Mouse (Mus musculus): Measurements from ENCODE around the gene App. TPM values are rescaled to one million over a fixed set of nuclear protein-coding genes. Genes with fewer than 3 reads are reported as not detected.

The App gene
- total and polyA plus RNA-seq, 2 experiments from 2014 or later, result 498 to 526 TPM

DNA sequence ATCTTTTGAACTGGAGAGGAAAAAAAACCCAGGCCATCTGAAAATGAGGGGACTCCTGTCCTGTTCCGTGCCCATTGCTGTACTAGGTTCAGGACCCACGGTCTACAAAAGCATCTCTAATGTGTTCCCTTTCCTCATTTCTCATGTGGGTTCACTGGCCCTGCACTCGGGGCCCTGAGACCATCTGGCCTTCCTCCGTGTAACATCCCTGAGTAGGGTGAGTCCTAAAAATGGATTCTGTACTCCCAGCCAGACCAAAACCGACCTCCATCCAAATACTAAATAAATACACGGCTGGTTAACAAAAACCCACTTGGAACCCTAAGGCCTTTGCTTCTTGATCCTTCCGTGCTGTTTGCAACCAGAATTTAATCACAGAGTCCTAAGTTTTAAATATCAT is 7.9 kb downstream of the App start:
- Histone ChIP-seq H3K4me3 (ENCODE audit: low read length) (no peak overlapping the region), H3K27me3 (ENCODE audit: insufficient read depth, low read length) (no peaks in the 10 kb centered on the region), H3K9me3 (ENCODE audit: low read length) (no peaks in the 10 kb centered on the region), H3K27ac (no peak overlapping the region), H3K36me3 (ENCODE audit: insufficient read depth, low read length) (no peaks in the 10 kb centered on the region), H3K4me2 (ENCODE audit: low read depth, low read length) (no peak overlapping the region), H3K4me1 (ENCODE audit: insufficient read depth, low read length) (0 out of 2 replicates have a peak, but pooled peaks cover 3% of the 10 kb centered on the region), H3K9ac (replicated peaks; ENCODE audit: low read length) (no peak overlapping the region)
- TF ChIP-seq CTCF (IDR thresholded peaks at IDR 0.05; ENCODE audit: low read depth), result no peak
- ATAC-seq (no peak), DNase-seq (ENCODE audit: low spot score) (no peak)
- 61% methylated on average over 7 of the region's 7 CpGs for WGBS

GRCm38 (mm10) chr16:85165177-85165576 is 8.4 kb downstream of the App start:
- H3K27ac ChIP-seq, result no peak overlapping the region
- no peak for TF ChIP-seq CTCF (IDR thresholded peaks at IDR 0.05; ENCODE audit: low read depth)
- DNase-seq (ENCODE audit: low spot score), result no peak
- no peak overlapping the region for H3K4me3 ChIP-seq (ENCODE audit: low read length)
- 0 out of 2 replicates have a peak, but pooled peaks cover 3% of the 10 kb centered on the region for H3K4me1 ChIP-seq (ENCODE audit: insufficient read depth, low read length)
- no peak overlapping the region for H3K9ac ChIP-seq (replicated peaks; ENCODE audit: low read length)
- H3K9me3 ChIP-seq (ENCODE audit: low read length), result no peaks in the 10 kb centered on the region
- H3K27me3 ChIP-seq (ENCODE audit: insufficient read depth, low read length), result no peaks in the 10 kb centered on the region
- no peak overlapping the region for H3K4me2 ChIP-seq (ENCODE audit: low read depth, low read length)
- H3K36me3 ChIP-seq (ENCODE audit: insufficient read depth, low read length), result no peaks in the 10 kb centered on the region
- 51% methylated on average over 7 of the region's 7 CpGs for WGBS
- ATAC-seq, result no peak

- no peak for DNase-seq (ENCODE audit: low spot score)
- no peaks in the 10 kb centered on the region for H3K4me1 ChIP-seq (ENCODE audit: insufficient read depth, low read length)
- no peak overlapping the region for H3K4me3 ChIP-seq (ENCODE audit: low read length)
- WGBS, result 82% methylated on average over 6 of the region's 6 CpGs
- H3K27me3 ChIP-seq (ENCODE audit: insufficient read depth, low read length), result no peaks in the 10 kb centered on the region
- H3K27ac ChIP-seq, result no peak overlapping the region
- H3K9ac ChIP-seq (replicated peaks; ENCODE audit: low read length), result no peak overlapping the region
- TF ChIP-seq CTCF (IDR thresholded peaks at IDR 0.05; ENCODE audit: low read depth), result no peak
- H3K9me3 ChIP-seq (ENCODE audit: low read length), result no peaks in the 10 kb centered on the region
- no peak overlapping the region for H3K4me2 ChIP-seq (ENCODE audit: low read depth, low read length)
- no peak for ATAC-seq
- H3K36me3 ChIP-seq (ENCODE audit: insufficient read depth, low read length), result no peaks in the 10 kb centered on the region
Measured at GRCm38 (mm10) chr16:85162779-85163178, 10.8 kb downstream of the App start.

- no peaks in the 10 kb centered on the region for H3K27me3 ChIP-seq (ENCODE audit: insufficient read depth, low read length)
- no peak for TF ChIP-seq CTCF (IDR thresholded peaks at IDR 0.05; ENCODE audit: low read depth)
- no peak overlapping the region for H3K27ac ChIP-seq
- 84% methylated on average over 2 of the region's 2 CpGs for WGBS
- no peaks in the 10 kb centered on the region for H3K4me1 ChIP-seq (ENCODE audit: insufficient read depth, low read length)
- H3K4me3 ChIP-seq (ENCODE audit: low read length), result no peak overlapping the region
- no peak for ATAC-seq
- no peak overlapping the region for H3K9ac ChIP-seq (replicated peaks; ENCODE audit: low read length)
- H3K9me3 ChIP-seq (ENCODE audit: low read length), result no peaks in the 10 kb centered on the region
- H3K36me3 ChIP-seq (ENCODE audit: insufficient read depth, low read length), result no peaks in the 10 kb centered on the region
- no peak for DNase-seq (ENCODE audit: low spot score)
- no peak overlapping the region for H3K4me2 ChIP-seq (ENCODE audit: low read depth, low read length)
Measured at GRCm38 (mm10) chr16:85160140-85160539, 13.4 kb downstream of the App start.

DNA sequence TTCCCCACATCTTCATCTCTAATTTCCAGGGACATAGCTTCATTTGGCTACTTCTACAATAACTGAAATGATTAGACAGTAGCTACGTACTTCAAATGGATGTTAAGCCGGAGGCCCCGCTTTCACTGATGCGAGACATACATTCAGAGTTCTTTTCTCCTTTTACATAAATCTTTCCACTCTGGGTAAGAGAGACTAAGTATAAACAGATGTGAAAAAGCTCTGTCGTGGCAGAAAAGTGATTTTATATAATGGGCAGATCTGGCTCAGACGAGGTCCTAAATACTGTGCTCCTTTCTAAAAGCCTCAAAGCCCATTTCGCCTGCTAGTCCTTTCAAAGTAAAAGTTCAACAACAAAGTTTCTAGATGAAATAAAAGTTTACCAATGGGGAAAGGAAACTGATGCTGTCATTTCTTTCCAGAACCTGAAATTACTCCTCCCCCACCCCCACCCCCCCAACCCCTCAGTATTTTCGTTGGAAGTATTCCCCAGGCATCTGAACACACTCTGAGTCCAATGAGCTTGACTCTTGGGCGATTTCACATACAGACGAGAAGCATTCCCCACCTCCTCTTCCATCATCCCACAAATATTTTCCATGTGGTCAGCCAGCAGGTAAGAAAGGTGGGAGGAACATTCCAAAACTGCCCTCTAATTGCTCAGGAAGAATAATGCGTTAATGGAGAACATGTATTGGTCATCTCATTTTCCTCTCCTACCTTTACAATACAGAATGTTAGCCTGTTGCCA is 15.6 kb downstream of the App start:
- ATAC-seq, result no peak

GRCm38 (mm10) chr16:85157156-85157555 is 16.4 kb downstream of the App start:
- no peaks in the 10 kb centered on the region for H3K9me3 ChIP-seq (ENCODE audit: low read length)
- WGBS, result 95% methylated on average over 2 of the region's 2 CpGs
- TF ChIP-seq CTCF (IDR thresholded peaks at IDR 0.05; ENCODE audit: low read depth), result no peak
- no peak overlapping the region for H3K9ac ChIP-seq (replicated peaks; ENCODE audit: low read length)
- no peak for DNase-seq (ENCODE audit: low spot score)
- no peaks in the 10 kb centered on the region for H3K27me3 ChIP-seq (ENCODE audit: insufficient read depth, low read length)
- ATAC-seq, result no peak
- H3K4me3 ChIP-seq (ENCODE audit: low read length), result no peak overlapping the region
- no peak overlapping the region for H3K4me2 ChIP-seq (ENCODE audit: low read depth, low read length)
- no peaks in the 10 kb centered on the region for H3K36me3 ChIP-seq (ENCODE audit: insufficient read depth, low read length)
- H3K4me1 ChIP-seq (ENCODE audit: insufficient read depth, low read length), result 0 out of 2 replicates have a peak, but pooled peaks cover 1% of the 10 kb centered on the region
- no peak overlapping the region for H3K27ac ChIP-seq

More for the DNA sequence above, 15.6 kb downstream of the App start:
- H3K27ac ChIP-seq, result no peak overlapping the region
- H3K9ac ChIP-seq (replicated peaks; ENCODE audit: low read length), result no peak overlapping the region
- no peaks in the 10 kb centered on the region for H3K36me3 ChIP-seq (ENCODE audit: insufficient read depth, low read length)
- no peak overlapping the region for H3K4me3 ChIP-seq (ENCODE audit: low read length)
- 84% methylated on average over 11 of the region's 11 CpGs for WGBS
- DNase-seq (ENCODE audit: low spot score), result no peak
- H3K27me3 ChIP-seq (ENCODE audit: insufficient read depth, low read length), result no peaks in the 10 kb centered on the region
- no peaks in the 10 kb centered on the region for H3K4me1 ChIP-seq (ENCODE audit: insufficient read depth, low read length)
- H3K9me3 ChIP-seq (ENCODE audit: low read length), result no peaks in the 10 kb centered on the region
- H3K4me2 ChIP-seq (ENCODE audit: low read depth, low read length), result no peak overlapping the region
- no peak for TF ChIP-seq CTCF (IDR thresholded peaks at IDR 0.05; ENCODE audit: low read depth)

DNA sequence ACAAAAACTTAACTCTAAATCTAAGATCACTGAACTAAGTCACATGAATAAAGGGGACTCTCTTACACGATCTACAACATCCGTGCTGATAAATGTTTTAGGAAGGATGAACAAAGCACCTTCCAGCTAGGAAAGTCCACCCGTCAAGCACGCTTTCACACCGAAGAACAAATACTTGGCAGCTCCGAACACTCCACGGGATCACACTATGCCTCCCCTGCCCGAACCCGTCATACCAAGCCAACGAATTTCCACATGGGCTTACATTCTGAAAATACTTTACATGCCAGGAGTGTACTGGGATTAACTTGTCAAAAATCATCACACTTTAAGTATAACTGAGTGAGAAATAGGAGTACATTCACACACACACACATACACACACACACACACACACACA is 17.7 kb downstream of the App start:
- H3K4me3 ChIP-seq (ENCODE audit: low read length), result no peak overlapping the region
- no peak overlapping the region for H3K27ac ChIP-seq
- H3K9ac ChIP-seq (replicated peaks; ENCODE audit: low read length), result no peak overlapping the region
- H3K27me3 ChIP-seq (ENCODE audit: insufficient read depth, low read length), result no peaks in the 10 kb centered on the region
- H3K9me3 ChIP-seq (ENCODE audit: low read length), result no peaks in the 10 kb centered on the region
- DNase-seq (ENCODE audit: low spot score), result no peak
- WGBS, result 54% methylated on average over 10 of the region's 10 CpGs
- H3K4me2 ChIP-seq (ENCODE audit: low read depth, low read length), result no peak overlapping the region
- H3K36me3 ChIP-seq (ENCODE audit: insufficient read depth, low read length), result no peaks in the 10 kb centered on the region
- ATAC-seq, result no peak
- H3K4me1 ChIP-seq (ENCODE audit: insufficient read depth, low read length), result peaks cover 8% of the 10 kb centered on the region; the same call in 1 of the 2 replicates
- no peak for TF ChIP-seq CTCF (IDR thresholded peaks at IDR 0.05; ENCODE audit: low read depth)
